Mouse (Mus musculus): ENCODE results near the gene Orm3. TPM values are rescaled to one million over a fixed set of nuclear protein-coding genes. Genes with fewer than 3 reads are reported as not detected.
A peak's percentile ranks its signal among the peaks of the same experiment; 100 is the strongest.

Gene Orm3
- total RNA-seq, 2 experiments from 2014 or later: 1.3 to 1.5 TPM

GRCm38 (mm10) chr4:63399691-63400270, 43.8 kb downstream of the Orm3 start:
- intact Hi-C loops (cut with DNase I): no loop called here
- DNase-seq (ENCODE audit: low spot score): no peak

- DNase-seq (ENCODE audit: low spot score): no peak
- intact Hi-C loops (cut with DNase I): no loop called here
Observed at GRCm38 (mm10) chr4:63400541-63401306, 44.8 kb downstream of the Orm3 start.

- intact Hi-C loops (cut with DNase I): no loop called here
Observed at GRCm38 (mm10) chr4:63401620-63402019, 45.7 kb downstream of the Orm3 start.

GRCm38 (mm10) chr4:63402056-63402455, 46.1 kb downstream of the Orm3 start:
- DNase-seq (ENCODE audit: low spot score): no peak
- intact Hi-C loops (cut with DNase I): no loop called here

More at GRCm38 (mm10) chr4:63401620-63402019, 45.7 kb downstream of the Orm3 start:
- DNase-seq (ENCODE audit: low spot score): no peak

- intact Hi-C loops (cut with DNase I): no loop called here
- no peak for DNase-seq (ENCODE audit: low spot score)
Observed at GRCm38 (mm10) chr4:63402558-63402957, 46.6 kb downstream of the Orm3 start.

- intact Hi-C loops (cut with DNase I): no loop called here
- peak; percentile 90 for DNase-seq (ENCODE audit: low spot score)
Observed at GRCm38 (mm10) chr4:63403040-63403959, 47.3 kb downstream of the Orm3 start, which contains the start of gene Akna. Gene Akna (minus strand): TSS chr4:63403354.

GRCm38 (mm10) chr4:63404205-63404604, 48.2 kb downstream of the Orm3 start:
- intact Hi-C loops (cut with DNase I): no loop called here
- no peak for DNase-seq (ENCODE audit: low spot score)

- no peak for DNase-seq (ENCODE audit: low spot score)
- intact Hi-C loops (cut with DNase I): no loop called here
Observed at GRCm38 (mm10) chr4:63405051-63405450, 49.1 kb downstream of the Orm3 start.

- intact Hi-C loops (cut with DNase I): no loop called here
- DNase-seq (ENCODE audit: low spot score): no peak
Observed at GRCm38 (mm10) chr4:63405683-63406082, 49.7 kb downstream of the Orm3 start.

- DNase-seq (ENCODE audit: low spot score): no peak
- intact Hi-C loops (cut with DNase I): loop anchor here (2.0 kb wide), 1 partner anchor 39 kb away; no protein-coding TSS in a partner anchor
Observed at GRCm38 (mm10) chr4:63408247-63408646, 52.3 kb downstream of the Orm3 start.

GRCm38 (mm10) chr4:63408649-63409048, 52.7 kb downstream of the Orm3 start:
- DNase-seq (ENCODE audit: low spot score): no peak
- intact Hi-C loops (cut with DNase I): loop anchor here (2.0 kb wide), 1 partner anchor 40 kb away; no protein-coding TSS in a partner anchor

Other genes with a start within 250 kb of the Orm3 start
- not detected for gene Ambp, start 201.4 kb upstream of the Orm3 start, total RNA-seq (2021)
- not detected for gene Kif12, start 184.0 kb upstream of the Orm3 start, total RNA-seq (2021)
- gene Col27a1, start 142.2 kb upstream of the Orm3 start, total RNA-seq (2021): 1 to 10 TPM; 1.3 to 1.7 TPM
- gene Orm1, start 11.6 kb upstream of the Orm3 start, total RNA-seq (2021): 1 to 10 TPM in 1 of 2 experiments, under 1 TPM in 1; 0.44 to 1.1 TPM
- under 1 TPM; 0.50 to 0.60 TPM for gene Orm2, start 6.3 kb downstream of the Orm3 start, total RNA-seq (2021)
- gene Akna, start 47.2 kb downstream of the Orm3 start, total RNA-seq (2021): 1 to 10 TPM; 3.5 to 3.7 TPM
- 10 to 100 TPM; 36.9 to 41.9 TPM for gene Whrn, start 139.8 kb downstream of the Orm3 start, total RNA-seq (2021)
- 100 to 1,000 TPM; 144 to 162 TPM for gene Atp6v1g1, start 188.6 kb downstream of the Orm3 start, total RNA-seq (2021)
- gene Tmem268, start 202.6 kb downstream of the Orm3 start, total RNA-seq (2021): 10 to 100 TPM in 1 of 2 experiments, 1 to 10 TPM in 1; 9.8 to 10.9 TPM
- gene Gm11213, start 249.1 kb downstream of the Orm3 start, total RNA-seq (2021): not detected

Measured in heart, postnatal 25 days (tissue).